Mouse (Mus musculus): ENCODE measurements at regions not wholly inside any gene's neighbourhood (a gene's known extent, or its start where the extent isn't known, plus 50 kb on each side); places are given as distances from the start of the nearest gene placed in this dataset.

DNA sequence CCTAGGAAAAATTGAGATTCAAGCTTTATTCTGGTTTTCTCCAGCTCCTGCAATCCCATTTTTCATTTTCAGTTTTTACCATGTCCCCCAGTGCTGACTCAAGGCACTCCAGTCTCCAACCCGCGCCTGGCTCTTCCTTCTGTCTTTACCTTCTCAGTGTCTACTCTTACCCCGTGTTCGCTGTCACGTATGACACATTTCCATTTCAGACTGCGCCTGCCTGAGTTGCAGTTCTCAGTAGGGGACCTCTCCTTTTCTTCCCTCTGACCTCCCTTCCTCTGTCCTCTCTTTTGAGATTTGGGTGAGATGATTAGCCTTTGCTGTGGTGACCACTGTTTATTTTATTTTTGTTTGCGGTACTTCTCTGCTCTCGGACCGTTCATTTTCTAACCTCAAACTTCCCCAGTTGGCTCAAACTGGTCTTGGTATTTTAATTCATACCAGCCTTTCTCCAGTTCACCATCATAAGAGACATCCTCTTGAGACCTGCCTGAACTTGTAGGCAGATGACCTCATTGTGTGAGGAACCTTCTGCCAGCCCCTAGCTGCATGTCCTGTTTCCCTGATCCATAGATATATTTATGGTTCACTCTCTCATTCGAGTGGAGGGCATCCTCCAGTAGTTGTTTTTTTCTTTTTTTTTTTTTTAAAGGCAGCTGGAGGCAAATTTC is 53.9 kb upstream of the Trp53i11 start:
- TF ChIP-seq CTCF (conservative IDR thresholded peaks at IDR 0.05; ENCODE audit: insufficient read depth, insufficient read length, low read depth, low read length) (no peak), POLR2A (IDR thresholded peaks at IDR 0.05; ENCODE audit: low read depth, low read length) (no peak)
